Mouse (Mus musculus) cerebellum, adult 2 months (tissue): ENCODE results near the gene Tmem109. TPM values are rescaled to one million over a fixed set of nuclear protein-coding genes. Genes with fewer than 3 reads are reported as not detected.

Experiments
- DNase-seq, 2 experiments: peaks; one replicate each; pipeline ENCODE4 v3.0.0; 2021
- H3K27ac ChIP-seq: fragments of 200-500 bp; 2 replicates; pipeline ENCODE4 v1.5.1; 2012; ENCODE audit warnings: low read length, control low read depth, inconsistent platforms; ENCODE audit not compliant: insufficient read depth
- H3K27me3 ChIP-seq: fragments of 200-500 bp; 2 replicates; pipeline ENCODE4 v1.6.1; 2012; ENCODE audit warnings: inconsistent platforms, mild to moderate bottlenecking, low read length, moderate library complexity; ENCODE audit not compliant: control insufficient read depth, insufficient read depth
- H3K4me1 ChIP-seq: fragments of 200-500 bp; 2 replicates; pipeline ENCODE4 v1.6.1; 2011; ENCODE audit warnings: low read length; ENCODE audit not compliant: control insufficient read depth, insufficient read depth
- H3K4me3 ChIP-seq: fragments of 200-500 bp; replicated peaks from 2 replicates; pipeline ENCODE3; 2011; ENCODE audit warnings: mild to moderate bottlenecking, low read depth, low read length, control low read depth; ENCODE audit not compliant: insufficient read depth
- CTCF ChIP-seq: fragments of 200-500 bp; IDR thresholded peaks from 2 replicates; pipeline ENCODE4 v1.5.1; 2011; ENCODE audit warnings: low read depth, mild to moderate bottlenecking, control low read depth, low read length, moderate library complexity, borderline replicate concordance; ENCODE audit not compliant: insufficient read depth
- POLR2A ChIP-seq: fragments of 200-500 bp; IDR thresholded peaks from 2 replicates; pipeline ENCODE4 v1.6.1; 2011; ENCODE audit warnings: low read length, control low read depth, borderline replicate concordance; ENCODE audit not compliant: insufficient read depth
- WGBS: fragments of 180-500 bp; shearing (Covaris S2); methylation state at CpG from one replicate; pipeline ENCODE4 v1.1.7; 2018; 5-methylcytosine and 5-hydroxymethylcytosine counted together
- polyA plus RNA-seq: library from polyadenylated mRNA; depleted of rRNA; stranded (reverse); fragments of >200 nt; gene quantifications from 2 replicates; pipeline ENCODE4 v1.2.3, GENCODE M21; 2012

Tmem109 gene
- polyA plus RNA-seq, 1 experiment = 109 TPM

DNA sequence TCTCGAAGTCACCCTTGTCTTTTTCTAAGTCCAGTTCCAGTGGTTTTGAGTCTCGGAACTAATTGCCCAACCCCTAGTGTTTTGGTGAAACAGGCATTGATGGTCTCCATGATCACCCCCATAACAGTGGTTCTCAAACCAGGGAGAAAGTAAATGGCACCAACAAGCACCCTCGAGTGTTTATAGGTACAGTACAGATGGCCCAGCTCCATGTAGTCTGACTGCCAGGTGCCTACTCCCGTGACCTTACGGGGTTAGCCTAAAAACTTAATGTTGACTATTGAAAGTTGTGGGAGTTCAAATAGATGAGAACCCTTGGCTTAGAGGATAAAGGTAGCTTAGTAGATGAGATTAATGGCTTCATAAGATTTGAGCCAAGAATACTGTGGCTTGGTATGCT is 19.2 kb upstream of the Tmem109 start:
- WGBS = 91% methylated on average over 5 of the region's 5 CpGs
- H3K27me3 ChIP-seq = no peaks in the 10 kb centered on the region
- no peak for TF ChIP-seq POLR2A
- TF ChIP-seq CTCF = no peak
- H3K4me3 ChIP-seq = no peak overlapping the region
- H3K27ac ChIP-seq = no peak overlapping the region
- H3K4me1 ChIP-seq = peaks cover 5% of the 10 kb centered on the region
- DNase-seq = no peak

DNA sequence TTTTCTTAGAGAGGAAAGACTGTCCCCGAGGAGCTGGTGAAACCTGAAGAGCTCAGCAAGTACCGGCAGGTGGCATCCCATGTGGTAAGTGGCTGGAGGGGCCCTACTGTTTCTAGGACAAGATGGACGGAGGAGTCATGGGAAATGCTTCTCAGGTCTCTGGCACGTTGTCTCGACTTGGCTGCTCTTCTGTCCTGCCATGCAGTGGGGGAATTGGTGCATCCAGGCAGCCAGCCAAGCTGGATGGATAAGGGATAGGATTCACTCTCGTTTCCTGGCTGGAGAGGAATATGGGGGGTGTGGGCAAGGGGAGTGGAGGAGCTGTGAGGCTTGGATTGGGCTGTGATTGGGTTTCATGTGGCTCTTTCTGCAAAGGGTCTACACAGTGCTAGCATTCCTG is 18.5 kb upstream of the Tmem109 start:
- no peak for TF ChIP-seq POLR2A
- TF ChIP-seq CTCF = no peak
- WGBS = 8% methylated on average over 6 of the region's 6 CpGs
- Histone ChIP-seq H3K4me3 (no peak overlapping the region), H3K4me1 (peaks cover 5% of the 10 kb centered on the region), H3K27ac (no peak overlapping the region), H3K27me3 (no peaks in the 10 kb centered on the region)
- peak in 1 of 2 experiments; percentile 26 for DNase-seq

DNA sequence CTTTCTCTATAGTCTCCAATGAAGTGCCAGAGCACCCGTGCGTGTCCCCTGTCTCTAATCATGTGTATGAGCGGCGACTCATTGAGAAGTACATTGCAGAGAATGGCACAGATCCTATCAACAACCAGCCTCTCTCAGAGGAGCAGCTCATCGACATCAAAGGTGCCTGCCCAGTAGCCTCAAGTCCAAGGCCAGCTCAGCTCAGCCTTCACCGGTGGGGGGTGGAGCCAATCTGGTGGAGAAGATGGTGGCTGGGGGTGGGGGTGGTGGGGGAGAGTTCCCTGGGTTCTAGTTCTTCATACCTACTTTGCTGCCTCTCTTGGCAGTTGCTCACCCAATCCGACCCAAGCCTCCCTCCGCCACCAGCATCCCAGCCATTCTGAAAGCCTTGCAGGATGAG is 15.7 kb upstream of the Tmem109 start:
- no peak for DNase-seq
- H3K4me1 ChIP-seq = peaks cover 5% of the 10 kb centered on the region
- H3K4me3 ChIP-seq = no peak overlapping the region
- no peak for TF ChIP-seq CTCF
- no peak for TF ChIP-seq POLR2A
- WGBS = 67% methylated on average over 8 of the region's 8 CpGs
- no peak overlapping the region for H3K27ac ChIP-seq
- H3K27me3 ChIP-seq = no peaks in the 10 kb centered on the region

DNA sequence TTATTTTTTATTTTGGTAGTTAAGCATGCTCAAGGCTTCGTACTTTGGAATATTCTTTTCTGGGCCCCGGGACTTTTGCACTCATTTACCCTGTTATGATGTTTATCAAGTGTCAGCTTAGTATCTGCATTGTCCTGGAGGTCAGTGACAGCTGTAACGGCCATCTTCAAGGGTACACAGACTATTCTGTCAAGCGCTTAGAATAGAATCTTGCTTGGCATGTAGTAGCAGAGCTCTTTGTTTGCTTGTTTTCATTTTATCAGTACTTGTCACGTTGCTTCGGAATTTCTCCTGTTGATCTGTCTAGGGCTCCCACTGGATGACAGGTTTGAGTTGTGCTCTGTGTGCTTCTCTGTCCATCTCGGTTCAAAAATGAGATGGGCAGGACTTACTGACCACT is 15.0 kb upstream of the Tmem109 start:
- TF ChIP-seq CTCF (no peak), POLR2A (no peak)
- H3K4me1 ChIP-seq = peaks cover 5% of the 10 kb centered on the region
- H3K27me3 ChIP-seq = no peaks in the 10 kb centered on the region
- H3K27ac ChIP-seq = no peak overlapping the region
- H3K4me3 ChIP-seq = no peak overlapping the region
- WGBS = 61% methylated on average over 7 of the region's 7 CpGs
- DNase-seq = no peak

DNA sequence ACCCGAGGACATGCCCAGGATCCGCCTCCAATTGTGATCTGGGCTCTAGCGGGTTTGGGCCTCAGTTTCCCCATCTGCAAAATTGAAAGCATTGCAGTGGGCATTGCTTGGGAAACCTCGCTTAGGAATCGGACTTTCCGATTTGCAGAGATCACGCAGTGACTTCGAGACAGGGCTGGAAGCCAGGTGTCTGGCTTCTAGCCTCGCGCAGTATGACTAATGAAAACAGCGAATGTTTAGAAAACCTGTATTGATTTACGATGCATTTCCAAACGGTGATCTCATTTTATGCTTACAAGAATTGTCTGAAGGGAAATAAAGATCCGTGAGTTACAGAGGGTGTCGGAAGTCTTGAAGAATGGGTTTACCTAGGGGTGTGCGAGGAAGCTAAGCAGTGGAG is 13.9 kb upstream of the Tmem109 start:
- H3K4me3 ChIP-seq = peak overlapping the region; percentile 76
- H3K27me3 ChIP-seq = no peaks in the 10 kb centered on the region
- WGBS = 1% methylated on average over 16 of the region's 16 CpGs
- DNase-seq = no peak
- no peak overlapping the region for H3K27ac ChIP-seq
- H3K4me1 ChIP-seq = peaks cover 5% of the 10 kb centered on the region
- TF ChIP-seq CTCF (no peak), POLR2A (no peak)

DNA sequence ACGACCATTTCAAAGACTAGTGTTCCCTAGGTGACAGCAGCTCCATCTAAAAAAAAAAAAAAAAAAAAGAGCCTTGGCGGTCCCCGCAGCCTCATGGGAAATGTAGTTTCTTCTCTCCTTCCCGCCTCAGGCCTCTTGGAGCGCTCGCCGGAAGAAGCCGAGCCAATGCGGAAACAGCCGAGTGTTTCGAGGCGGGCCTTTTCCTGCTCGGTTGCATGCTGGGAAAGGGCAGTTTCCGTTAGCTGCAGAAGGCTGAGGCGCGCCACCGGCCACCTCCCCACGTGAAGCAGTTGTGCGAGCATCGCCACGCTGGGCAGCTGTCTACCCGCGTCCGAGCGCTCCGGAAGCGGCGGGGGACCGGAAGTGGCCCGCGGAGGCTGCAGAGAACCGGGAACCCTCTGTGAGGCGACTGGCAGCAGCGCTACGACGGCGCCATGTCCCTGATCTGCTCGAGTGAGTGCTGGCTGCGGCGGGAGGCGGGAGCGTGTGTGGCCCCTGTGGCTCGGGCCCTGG is 13.3 kb upstream of the Tmem109 start, which contains the start of gene Prpf19:
Prpf19 (plus strand) TSS at position 216 of the 513 bp plus-strand sequence.
- TF ChIP-seq CTCF = no peak
- TF ChIP-seq POLR2A = peak; percentile 87
- peak within 1 kb of the TSS; percentile 22; the same call in 1 of the 2 replicates for H3K27ac ChIP-seq
- peak; percentile 98 to 99 for DNase-seq
- H3K27me3 ChIP-seq = no peaks in the 10 kb centered on the region
- peak within 1 kb of the TSS; percentile 76 for H3K4me3 ChIP-seq
- H3K4me1 ChIP-seq = peaks cover 5% of the 10 kb centered on the region; the same call in 1 of the 2 replicates
- WGBS = under 1% methylated on average over 43 of the region's 43 CpGs

DNA sequence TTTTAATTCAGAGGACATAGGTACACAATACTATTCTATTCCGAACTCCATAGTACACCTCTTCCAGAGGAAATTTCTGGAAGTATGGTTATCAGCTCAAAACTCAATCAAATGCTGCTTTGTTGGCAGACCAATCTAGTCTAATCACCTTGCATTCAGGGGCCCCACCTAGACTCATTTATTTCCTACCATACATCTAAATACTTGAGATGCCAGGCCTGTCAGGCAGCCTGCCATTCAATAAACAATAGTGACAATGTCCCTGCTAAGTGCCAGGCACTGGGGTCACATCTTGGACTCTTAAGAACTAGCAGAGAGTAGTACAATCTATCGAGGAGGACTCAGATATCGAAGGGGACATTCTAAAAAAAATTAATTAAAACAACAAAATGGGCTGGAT is 10.4 kb upstream of the Tmem109 start:
- Histone ChIP-seq H3K4me3 (no peak overlapping the region), H3K27me3 (no peaks in the 10 kb centered on the region), H3K27ac (no peak overlapping the region), H3K4me1 (peaks cover 1% of the 10 kb centered on the region; the same call in 1 of the 2 replicates)
- WGBS = 86% methylated on average over 3 of the region's 3 CpGs
- DNase-seq = no peak
- TF ChIP-seq POLR2A (no peak), CTCF (no peak)

DNA sequence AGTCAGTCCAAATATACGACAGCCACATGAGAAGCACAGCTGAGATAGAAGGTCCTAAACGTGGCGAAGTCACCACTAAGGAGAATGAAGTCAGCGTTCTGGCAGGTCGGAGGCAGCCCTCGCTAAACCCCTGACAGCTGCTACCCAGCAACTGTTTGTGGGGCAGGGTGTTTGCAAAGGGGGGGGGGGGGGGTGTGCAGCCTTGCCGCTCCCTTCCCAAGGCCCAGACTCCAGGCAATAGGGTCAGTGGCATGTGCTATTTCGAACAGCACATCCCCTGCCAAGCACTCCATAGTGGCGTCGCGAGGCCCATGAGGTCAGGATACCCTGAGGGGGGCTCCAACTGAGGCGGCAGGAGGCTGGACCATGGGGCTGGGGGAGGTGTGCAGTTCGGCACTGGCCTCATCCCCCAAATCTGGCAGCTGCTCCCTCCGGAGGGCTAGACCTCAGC is 801 bp downstream of the Tmem109 start:
- no peak for DNase-seq
- H3K27me3 ChIP-seq = no peaks in the 10 kb centered on the region
- 0% methylated on average over 14 of the region's 14 CpGs for WGBS
- peak overlapping the region; percentile 89 for H3K4me3 ChIP-seq
- peaks cover 27% of the 10 kb centered on the region for H3K4me1 ChIP-seq
- peak overlapping the region; percentile 74 for H3K27ac ChIP-seq
- TF ChIP-seq POLR2A (no peak), CTCF (no peak)
